Mouse (Mus musculus) megakaryocyte-erythroid progenitor cell, adult 5-6 weeks (primary cell): ENCODE data around the gene Zfp36l1. TPM values are rescaled to one million over a fixed set of nuclear protein-coding genes. Genes with fewer than 3 reads are reported as not detected.
A peak's percentile ranks its signal among the peaks of the same experiment; 100 is the strongest.

Experiments used
- ATAC-seq: replicated peaks from 2 replicates; pipeline ENCODE4 v1.8.0; 2016; ENCODE audit warnings: mild to moderate bottlenecking, inconsistent platforms; ENCODE audit not compliant: severe bottlenecking, poor library complexity, low FRiP score, low TSS enrichment
- total RNA-seq, 2 experiments: library from RNA; stranded (forward) in 1 of 2; stranded (reverse) in 1 of 2; fragments of 200-1000, 215-1000 nt in 1 of 2; fragments of >200 nt in 1 of 2; fragmentation: Nextera tagmentation in 1 of 2; gene quantifications; 2 replicates each; pipeline ENCODE4 v1.2.3; 2014 to 2017

The Zfp36l1 gene
- total RNA-seq, 2 experiments from 2014 or later: 18.5 to 76.1 TPM

DNA sequence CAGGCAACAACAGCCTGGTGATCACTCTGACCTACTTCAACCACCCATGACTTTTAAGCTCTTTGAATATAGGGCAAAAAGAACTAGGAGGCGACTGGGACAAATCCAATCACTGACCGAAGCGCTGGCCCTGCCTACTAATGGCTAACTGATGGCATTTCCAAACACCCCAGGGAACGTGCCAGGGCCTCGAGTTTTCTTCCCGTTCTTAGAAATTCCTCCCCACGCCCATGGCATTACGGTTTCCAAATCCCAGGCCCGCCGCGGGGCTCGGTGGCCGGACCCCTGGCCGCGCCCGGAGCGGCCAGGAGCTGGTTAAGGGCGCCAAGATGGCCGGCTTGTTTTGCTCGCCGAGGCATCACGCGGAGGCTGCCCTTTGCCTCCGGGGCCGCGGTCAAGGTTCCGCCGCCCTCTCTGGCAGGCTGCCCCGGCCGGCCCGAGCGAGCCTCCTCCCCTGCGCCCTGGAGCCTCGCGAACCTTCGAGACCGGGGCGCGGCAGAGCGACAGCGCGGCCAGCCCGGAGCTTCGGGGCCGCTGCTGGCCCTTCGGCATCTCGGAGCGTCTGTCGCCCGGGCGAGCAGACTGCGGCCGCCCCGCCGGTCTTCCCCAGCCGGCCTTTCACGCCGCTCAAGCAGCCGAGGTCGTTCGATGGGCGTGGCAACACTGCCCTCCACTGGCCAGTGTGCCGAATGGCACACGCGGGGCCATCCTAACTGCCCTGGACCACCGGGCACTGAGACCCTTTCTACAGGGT, 19.6 kb upstream of the Zfp36l1 start:
- ATAC-seq: peak; percentile 72

DNA sequence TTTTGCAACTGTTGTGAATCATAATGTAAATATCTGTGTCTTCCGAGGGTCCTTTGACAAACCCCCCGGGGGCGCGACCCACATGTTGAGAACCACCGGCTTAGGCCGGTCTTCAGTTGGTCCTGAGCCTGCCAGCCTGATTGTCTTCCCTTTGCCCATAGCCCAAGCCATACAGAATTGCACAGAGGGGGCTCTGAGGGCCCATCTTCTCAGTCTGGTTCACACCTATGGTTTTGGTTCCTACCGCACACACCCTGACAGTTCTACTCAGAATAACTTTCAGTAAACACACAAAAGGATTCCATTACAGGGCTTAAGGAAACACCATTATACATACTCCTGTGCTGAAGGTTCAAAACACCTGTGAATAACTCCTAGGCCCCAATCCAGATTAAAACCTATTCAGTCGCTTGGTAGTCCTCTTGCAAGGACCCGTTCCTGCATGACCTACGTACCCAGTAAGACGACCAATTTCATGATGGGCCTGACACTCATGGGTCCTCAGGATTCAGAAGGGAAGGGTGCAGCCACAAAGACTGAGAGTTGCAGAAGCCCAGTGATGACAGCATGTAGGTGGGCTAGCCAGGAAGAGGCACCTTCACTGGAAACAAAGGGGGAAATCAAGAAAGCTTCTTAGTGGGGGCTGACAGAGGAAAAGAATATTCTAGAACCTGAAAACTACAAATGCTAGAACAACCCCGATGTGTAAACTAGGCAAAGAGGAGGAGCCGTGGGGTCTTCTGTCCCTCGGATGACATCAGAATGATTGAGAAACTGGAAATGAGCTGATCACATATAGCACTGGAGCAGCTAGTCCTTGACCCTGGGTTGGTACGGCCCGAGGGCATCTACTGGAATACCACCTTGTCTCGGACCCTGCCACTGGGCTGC, 18.8 kb upstream of the Zfp36l1 start:
- ATAC-seq: no peak

DNA sequence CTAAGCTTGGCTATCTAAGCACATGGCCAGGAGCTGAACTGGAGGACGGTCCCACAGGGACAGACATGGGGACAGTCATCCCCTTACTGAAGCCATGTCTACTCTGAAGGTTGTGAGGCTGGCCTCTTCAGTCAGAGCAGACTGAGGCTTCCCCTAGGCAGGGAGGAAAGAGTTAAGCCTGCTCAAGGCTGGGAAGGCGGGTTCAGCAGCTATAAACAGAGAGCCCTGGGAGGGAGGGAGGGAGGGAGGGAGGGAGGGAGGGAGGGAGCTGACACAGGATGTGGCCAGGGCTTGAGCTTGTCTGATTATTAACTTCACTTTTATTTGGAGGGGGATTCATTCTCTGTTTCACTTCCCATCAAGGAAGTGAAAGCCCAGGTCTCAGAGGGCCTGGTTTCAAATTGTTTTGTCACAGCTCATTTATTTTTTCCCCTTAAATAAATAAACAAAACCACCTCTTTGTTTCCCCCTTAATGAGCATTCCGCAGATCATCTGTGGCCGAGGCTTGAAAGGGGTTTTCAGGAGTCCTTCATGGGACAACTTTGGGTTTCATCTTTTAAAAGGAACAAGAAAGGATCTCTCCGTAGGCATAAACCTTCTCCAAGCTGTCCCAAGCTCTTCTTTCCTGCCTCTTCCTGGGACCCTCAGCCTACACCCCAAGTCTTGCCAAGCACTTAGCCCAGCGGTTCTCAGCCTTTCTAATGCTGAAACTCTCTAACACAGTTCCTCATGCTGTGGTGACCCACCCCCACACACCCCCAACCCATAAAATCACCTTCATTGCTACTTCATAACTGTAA, 17.9 kb upstream of the Zfp36l1 start:
- peak; percentile 51 for ATAC-seq

DNA sequence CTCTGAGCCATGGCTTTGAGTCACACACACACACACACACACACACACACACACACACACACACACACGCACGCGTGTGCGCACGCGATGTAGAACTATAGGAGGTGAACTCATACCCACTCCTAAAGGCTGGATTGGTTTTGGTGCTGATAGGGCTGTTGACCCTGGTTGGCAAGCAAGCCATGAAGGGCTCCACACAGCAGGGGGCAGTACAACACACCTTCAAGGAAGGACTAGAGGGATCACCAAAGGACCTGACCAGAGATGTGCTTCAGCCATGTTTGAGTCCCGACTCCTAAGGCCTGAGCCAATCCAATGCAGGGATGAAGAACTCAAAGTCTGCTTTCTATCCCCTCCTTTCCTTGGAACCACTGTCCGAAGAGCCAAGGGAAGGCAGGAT, 16.7 kb upstream of the Zfp36l1 start:
- no peak for ATAC-seq

DNA sequence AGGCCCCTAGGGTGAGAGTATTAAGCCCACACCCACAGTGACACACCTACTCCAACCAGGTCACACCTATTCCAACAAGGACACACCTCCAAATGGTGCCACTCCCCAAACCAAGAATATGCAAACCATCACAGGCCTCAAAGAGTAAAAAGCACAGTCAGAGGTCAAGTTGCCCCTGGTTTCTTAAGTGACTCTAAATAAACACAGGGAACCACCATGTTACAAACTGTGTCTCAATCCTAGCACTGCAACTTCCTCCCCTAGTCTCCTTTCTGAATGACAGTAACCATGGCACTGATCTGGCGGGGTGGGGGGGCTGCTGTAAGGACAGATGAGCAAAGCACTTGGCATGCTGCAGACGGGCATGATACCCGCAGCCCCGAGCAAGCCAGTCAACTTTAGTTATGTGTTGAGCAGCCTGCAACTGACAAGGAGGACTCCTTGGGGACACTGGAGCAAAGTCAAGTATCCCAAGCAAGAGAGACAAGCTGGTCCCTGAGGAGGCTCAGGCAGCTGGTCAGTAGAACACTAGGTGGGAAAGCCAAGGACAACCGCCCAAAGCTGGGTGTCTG, 14.5 kb upstream of the Zfp36l1 start:
- ATAC-seq: no peak

DNA sequence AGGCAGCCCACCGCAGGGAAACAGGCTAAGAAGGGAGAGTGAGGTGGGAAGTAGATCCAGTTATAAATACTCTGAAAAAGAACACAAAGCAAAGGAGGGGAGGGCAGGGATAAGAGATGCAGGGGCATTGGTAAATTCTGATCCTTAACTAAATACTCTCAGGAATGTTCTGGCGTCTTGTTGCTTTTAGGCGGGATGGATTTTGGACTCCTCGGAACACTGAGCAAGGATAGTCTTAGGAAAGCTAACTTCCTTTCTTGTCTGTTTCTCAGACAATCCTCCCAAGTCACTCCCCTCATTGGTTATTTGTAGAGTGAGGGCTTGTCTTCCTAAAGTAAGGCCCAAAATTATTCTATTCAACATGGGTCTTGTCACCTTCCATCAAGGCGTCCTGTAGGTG, 12.5 kb upstream of the Zfp36l1 start:
- ATAC-seq: no peak

DNA sequence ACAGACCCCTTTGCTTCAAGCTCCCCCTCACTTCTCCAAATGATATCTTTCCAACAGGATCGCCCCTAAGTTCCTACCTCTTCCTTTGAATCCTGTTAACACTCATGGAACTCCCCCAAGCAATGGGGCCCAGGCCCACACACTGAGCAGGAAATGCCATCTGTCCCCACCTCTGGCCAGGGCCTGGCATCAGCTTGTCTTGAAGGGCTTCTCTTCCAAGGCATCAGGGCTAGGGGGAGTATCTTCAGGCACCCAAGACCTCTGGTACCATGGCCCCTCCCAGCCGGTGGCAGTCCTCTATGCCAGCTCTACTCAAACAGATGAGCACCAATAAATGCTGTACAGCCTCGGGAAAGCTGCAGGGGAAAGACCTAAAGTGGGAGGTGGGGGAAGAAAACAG, 11.9 kb upstream of the Zfp36l1 start:
- no peak for ATAC-seq

DNA sequence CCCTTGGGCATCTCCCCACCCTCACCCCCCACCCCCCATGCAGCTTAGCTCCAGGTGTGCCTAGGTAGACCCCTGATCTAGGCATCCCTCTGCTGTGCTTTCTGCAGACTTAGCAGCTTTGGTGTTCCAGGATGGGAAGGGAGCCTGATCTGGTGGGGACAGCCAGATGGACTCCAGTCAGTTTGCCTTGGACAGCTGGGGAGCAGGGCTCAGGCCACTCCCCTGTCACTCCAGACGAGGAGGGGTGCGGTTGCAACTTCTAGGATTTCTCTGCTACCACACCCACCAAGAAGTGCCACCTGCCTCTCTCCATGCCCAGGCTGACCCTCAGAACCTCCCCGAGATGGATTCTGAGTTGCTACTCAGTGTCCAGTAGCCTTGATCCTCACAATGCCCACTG, 11.4 kb upstream of the Zfp36l1 start:
- no peak for ATAC-seq

DNA sequence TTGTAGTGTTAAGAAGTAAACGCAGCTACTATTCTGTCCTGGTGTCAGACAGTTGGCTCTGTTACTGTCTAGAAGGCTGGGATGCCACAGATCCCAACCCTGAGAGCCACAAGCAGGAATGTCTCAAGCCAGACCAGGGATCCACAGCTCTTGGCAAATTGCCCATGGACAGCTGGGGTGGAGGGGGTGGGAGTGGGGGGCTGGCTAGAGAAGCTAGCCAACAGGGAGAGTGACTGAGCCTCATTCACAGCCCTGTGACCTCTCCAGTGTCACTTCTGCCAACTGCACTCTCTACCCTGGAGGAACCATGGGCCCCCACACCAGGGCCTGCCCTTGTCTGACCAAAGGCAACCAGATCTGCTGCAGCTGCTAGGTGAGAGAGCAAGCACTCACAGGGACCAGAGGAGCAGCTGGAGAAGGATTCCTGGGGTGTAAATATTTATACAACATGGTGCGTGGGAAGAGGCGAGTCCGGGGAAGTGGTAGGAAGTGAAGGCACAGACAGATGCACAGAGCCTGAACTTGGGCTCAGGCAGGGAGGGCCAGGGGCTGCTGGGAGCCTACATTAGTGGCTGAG, 10.5 kb upstream of the Zfp36l1 start:
- ATAC-seq: no peak

DNA sequence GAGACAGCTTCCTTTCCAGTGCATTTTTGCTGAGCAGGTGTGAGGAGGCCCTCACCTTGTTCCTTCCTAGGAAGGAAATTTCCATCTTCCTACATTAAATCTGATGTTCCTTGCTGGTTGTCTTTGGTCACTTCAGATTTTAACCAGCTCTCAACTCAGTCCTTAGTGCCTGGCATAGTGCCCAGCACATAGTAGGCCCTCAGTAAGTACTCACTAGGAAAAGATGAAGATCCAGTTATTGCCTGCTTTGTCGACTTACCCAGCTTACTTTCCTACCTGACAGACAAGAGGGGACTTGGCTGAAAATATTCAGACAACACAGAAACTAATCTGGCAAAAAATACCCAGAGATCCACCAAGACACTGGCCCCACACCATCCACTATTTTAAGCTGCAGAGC, 8.6 kb upstream of the Zfp36l1 start:
- ATAC-seq: no peak

DNA sequence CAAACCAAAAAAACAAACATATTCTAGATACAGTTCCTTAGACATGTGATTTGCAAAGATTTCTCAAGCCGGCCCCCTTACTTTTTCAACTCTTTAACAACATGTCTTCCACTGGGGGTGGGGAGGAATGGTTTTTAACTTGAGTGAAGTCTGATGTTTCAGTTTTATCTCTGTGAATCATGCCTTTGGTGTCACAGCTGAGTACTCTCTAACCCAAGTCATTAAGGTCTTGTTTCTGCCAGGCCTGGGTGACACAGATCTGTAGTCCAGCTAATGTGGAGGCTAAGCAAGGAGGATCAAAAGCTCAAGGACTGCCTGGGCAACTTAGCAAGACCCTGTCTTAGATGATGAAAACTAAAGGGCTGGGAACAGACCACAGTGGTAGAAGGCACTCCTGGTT, 5.8 kb upstream of the Zfp36l1 start:
- no peak for ATAC-seq

DNA sequence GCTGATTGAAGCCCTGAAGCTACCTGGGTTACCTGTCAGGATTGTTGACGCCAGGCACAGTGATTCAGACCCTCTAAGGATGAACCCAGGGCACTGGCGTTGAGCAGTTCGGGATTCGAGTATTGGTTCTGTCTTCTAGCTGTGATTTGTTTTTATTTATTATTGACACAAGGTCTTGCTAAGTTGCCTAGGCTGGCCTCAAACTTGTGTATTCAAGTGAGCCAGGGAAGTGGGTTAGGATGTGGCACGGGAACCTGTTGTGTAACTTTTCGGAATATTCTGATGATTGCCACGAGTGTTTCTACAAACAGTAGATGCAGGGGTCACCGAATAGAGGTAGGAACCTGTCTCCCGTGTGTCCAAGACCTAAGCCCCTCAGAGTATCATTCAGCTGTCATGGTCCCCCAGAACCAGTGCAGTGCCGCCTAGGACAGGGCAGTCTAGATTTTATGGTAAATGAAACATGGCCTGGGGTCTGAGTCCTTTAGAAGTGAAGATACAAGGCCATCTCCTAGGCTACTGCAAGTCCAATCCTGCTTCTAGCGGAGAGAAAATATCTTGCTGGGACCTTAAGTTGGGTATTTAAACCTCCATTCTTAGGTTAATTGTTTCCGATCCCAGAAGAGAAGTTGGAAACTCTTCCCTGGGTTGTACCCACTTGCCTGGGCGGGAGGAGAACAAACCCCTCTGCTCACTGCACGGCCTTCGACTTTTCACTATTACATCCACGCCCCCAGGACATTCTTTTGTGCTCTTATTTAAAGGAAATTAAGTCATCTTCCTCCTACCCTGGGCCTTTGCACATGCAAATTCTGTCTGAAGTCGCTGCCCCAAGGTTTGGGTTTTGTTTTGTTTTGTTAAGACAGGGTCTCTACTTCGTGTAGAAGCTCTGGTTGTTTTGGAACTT, 3.6 kb upstream of the Zfp36l1 start:
- no peak for ATAC-seq

DNA sequence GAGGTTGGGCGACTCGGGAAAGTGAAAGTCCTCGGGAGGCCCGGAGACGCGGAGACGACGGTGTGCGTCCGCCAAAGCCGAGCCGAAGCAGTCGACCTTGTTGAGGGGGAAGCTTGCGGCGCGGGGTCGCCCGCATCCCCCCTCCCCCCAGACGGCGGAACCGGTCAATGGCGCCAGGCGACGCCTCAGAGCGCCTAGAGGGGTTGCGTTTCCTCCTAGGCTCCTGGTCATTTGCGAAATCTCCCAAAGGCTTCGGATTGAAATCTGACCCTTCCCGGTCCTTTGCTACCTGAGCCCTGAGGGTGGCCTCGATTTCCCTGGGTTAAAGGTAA, 3.0 kb upstream of the Zfp36l1 start:
- no peak for ATAC-seq

DNA sequence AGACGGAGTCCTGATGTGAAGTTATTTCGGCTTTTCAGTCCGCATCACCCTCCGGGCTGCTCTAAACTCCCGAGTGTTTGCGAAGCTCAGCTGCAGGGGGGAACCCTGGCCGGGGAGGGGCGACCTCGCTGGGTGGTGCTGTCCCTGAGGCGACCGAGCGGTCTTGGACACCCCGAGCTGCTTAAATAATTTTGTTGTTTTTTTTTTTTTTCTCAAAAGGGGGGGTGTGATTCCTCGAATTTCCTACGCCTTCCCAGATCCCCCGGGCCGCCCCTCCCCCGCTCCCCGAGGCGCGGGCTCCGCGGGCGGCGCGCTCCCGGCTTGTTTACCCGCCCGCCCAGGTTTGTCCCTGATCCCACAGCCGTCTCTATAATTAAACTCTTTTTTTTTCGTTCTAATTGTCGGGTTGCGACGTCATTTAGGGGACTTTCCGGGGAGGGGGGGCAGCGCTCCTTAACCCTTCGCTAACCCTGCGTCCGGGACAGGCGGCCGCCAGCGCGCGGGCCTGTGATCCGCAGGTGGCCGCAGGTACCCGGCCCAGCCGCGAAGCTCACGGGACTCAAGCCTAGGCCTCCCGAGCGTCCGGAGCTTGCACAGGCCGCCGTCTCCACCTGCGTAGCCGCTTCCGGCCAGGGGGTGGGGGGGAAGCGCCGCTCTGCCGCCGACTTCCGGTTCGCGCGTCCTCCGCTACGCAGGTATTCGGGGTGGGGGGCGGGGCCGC, 2.5 kb upstream of the Zfp36l1 start:
- peak; percentile 20; the same call in 1 of the 2 replicates for ATAC-seq

DNA sequence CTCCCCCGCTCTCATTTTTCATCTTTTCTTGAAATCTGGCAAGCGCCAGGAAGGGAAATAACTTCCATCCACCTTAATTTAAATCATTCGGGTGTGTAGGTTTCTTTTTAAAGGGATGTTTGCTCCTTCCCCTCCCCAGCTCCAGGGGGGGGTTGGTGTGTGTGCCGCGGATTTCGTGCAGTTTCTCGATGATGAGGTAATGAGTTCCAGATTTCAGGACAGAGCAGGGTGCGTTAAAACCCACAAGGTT, 2.0 kb upstream of the Zfp36l1 start:
- ATAC-seq: no peak

DNA sequence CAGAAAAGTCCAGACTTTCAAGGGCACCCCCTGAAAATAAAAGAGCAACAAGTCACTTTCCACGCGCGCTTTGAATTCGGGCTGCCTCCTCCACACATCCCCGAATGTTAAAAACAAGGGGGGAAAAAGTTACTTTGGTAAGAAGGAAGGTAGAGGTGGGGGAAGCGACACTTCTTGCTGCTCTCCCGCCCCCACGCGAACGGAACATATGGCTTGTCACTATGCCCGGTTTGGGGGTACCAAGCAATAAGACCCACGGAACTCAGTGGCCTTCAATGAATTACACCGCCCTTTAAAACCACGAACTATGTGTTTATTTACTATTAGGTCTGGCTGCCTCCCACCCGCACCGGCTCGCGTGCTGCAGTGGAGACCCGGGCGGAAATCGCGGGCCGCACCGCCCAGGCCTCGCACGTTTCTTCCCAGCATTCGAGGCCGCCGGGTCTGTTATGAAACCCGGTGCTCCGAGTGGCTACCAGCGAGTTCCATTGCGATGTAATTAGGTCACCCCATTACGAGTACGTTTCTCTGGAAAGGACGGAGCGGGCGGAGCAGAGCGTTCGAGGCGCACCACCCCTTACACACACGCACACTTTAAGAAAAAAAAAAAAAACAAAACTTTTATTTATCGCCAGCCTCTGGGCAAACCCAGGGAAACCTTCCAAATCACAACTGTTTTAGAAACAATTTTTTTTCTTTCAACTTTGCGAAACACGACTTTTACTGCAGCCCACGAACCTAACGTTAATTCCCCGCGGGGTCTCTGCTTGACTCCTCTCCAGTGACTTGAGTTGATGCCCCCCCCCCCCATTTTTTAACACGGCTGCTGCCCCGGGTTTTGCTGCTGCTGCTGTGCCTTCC, 1.4 kb upstream of the Zfp36l1 start:
- peak; percentile 13; the same call in 1 of the 2 replicates for ATAC-seq

DNA sequence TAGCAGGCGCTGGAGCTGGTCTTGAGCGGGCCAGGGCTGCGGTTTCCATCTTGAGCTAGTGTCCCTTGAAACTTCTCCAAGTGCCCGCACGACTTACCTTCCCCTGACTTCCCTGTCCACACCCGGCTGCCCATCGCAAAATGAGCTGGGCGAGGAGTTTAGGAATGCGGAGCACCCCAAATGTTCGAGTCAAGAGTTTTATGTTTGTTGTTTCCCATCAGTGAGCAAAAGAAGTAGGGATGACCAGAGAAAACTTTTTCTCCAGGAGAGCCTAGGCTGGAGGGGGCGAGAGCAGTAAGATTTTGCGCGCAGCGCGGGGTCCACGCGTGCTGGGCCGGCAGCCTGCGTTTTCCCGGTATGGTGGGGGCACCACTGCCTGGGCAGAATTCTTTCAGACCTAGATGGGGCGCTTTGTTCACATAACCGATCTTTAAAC, 791 bp upstream of the Zfp36l1 start:
- ATAC-seq: no peak
